Comparison of ENCODE assay signal across 8 mouse cellular contexts in genomic region chr8:70864712-70865221, GRCm38 (mm10). TPM values are rescaled to one million over a fixed set of nuclear protein-coding genes. Genes with fewer than 3 reads are reported as not detected.
DNase-seq lines count a peak whose midpoint lies in the region; ATAC-seq and TF ChIP-seq lines count a peak whose summit lies in the region.

No protein-coding gene starts in this region.

- H3K4me1 ChIP-seq in thymus, adult 2 months (replicated peaks; ENCODE audit: control insufficient read depth, insufficient read depth, low read length), result peaks cover 44% of the 10 kb centered on the region
- H3K4me1 ChIP-seq in hindbrain, embryonic 10.5 days (replicated peaks), result peaks cover 78% of the 10 kb centered on the region
- H3K4me1 ChIP-seq in liver, embryonic 15.5 days (replicated peaks), result peaks cover 72% of the 10 kb centered on the region

- TF ChIP-seq CTCF in thymus, adult 2 months (IDR thresholded peaks at IDR 0.05; ENCODE audit: borderline replicate concordance, control insufficient read depth, extremely low read depth, insufficient read depth, low read length, poor library complexity), result no peak

- DNase-seq in adrenal gland, adult (ENCODE audit: inconsistent age in 2 of 2, low spot score in 1 of 2), result peak; percentile 61 to 84
- no peak for DNase-seq in adrenal gland, adult 8-10 months
- DNase-seq in thymus, adult 2 months, result peak; percentile 45
- no peak for DNase-seq in thymus, adult 18-20 months
- DNase-seq in hindbrain, embryonic 10.5 days (ENCODE audit: low spot score), result peak; percentile 80
- DNase-seq in thymus, postnatal 36 days, result peak; percentile 40 to 61

- peak overlapping the region; percentile 59 for H3K4me3 ChIP-seq in thymus, adult 2 months (ENCODE audit: control insufficient read depth, insufficient read depth, low read length)
- peak overlapping the region; percentile 69 for H3K4me3 ChIP-seq in hindbrain, embryonic 10.5 days
- H3K4me3 ChIP-seq in liver, embryonic 15.5 days (replicated peaks), result peak overlapping the region; percentile 73

- H3K27me3 ChIP-seq in thymus, adult 2 months (ENCODE audit: control insufficient read depth, insufficient read depth, low read length), result peaks cover 26% of the 10 kb centered on the region
- H3K27me3 ChIP-seq in hindbrain, embryonic 10.5 days (ENCODE audit: insufficient read depth, poor library complexity, severe bottlenecking), result peaks cover 44% of the 10 kb centered on the region
- H3K27me3 ChIP-seq in liver, embryonic 15.5 days, result peaks cover 56% of the 10 kb centered on the region

- H3K36me3 ChIP-seq in thymus, adult 2 months (ENCODE audit: control insufficient read depth, insufficient read depth, low read length), result no peaks in the 10 kb centered on the region
- H3K36me3 ChIP-seq in hindbrain, embryonic 10.5 days, result peaks cover 20% of the 10 kb centered on the region
- H3K36me3 ChIP-seq in liver, embryonic 15.5 days (replicated peaks), result peaks cover 5% of the 10 kb centered on the region

- TF ChIP-seq POLR2A in thymus, adult 2 months (IDR thresholded peaks at IDR 0.05; ENCODE audit: control insufficient read depth, extremely low read depth, insufficient read depth, low read length, poor library complexity), result no peak

- no peak overlapping the region for H3K27ac ChIP-seq in thymus, adult 2 months (ENCODE audit: control insufficient read depth, insufficient read depth, low read length)
- peak overlapping the region; percentile 95 for H3K27ac ChIP-seq in hindbrain, embryonic 10.5 days
- no peak overlapping the region for H3K27ac ChIP-seq in liver, embryonic 15.5 days (replicated peaks)

- H3K9me3 ChIP-seq in hindbrain, embryonic 10.5 days, result no peaks in the 10 kb centered on the region
- no peaks in the 10 kb centered on the region for H3K9me3 ChIP-seq in liver, embryonic 15.5 days (replicated peaks)

- H3K4me2 ChIP-seq in liver, embryonic 15.5 days, result peak overlapping the region; percentile 82

- H3K9ac ChIP-seq in liver, embryonic 15.5 days, result peak overlapping the region; percentile 67

- no peak for ATAC-seq in liver, embryonic 15.5 days (ENCODE audit: insufficient read depth)
- no peak for ATAC-seq in megakaryocyte progenitor cell, adult 5-6 weeks (replicated peaks; ENCODE audit: poor library complexity)

- WGBS in thymus, adult 2 months, result 2% methylated on average over 24 of the region's 24 CpGs
- under 1% methylated on average over 24 of the region's 24 CpGs for WGBS in hindbrain, embryonic 10.5 days
- 2% methylated on average over 24 of the region's 24 CpGs for WGBS in liver, embryonic 15.5 days (ENCODE audit: insufficient replicate concordance)

RNA-seq across cellular contexts. Expression of gene Kcnn1, which starts 1.7 kb away (rescaled TPM):
- 1 to 10 TPM; 4.2 to 4.7 (median 4.4) TPM for total RNA-seq in adrenal gland, adult 8-10 months (2022)
- polyA plus RNA-seq in thymus, adult 2 months (2012; rRNA removed), result 4.2 and 6.4 TPM in 2 replicates
- 6.2 and 19.3 TPM in 2 replicates for polyA plus RNA-seq in hindbrain, embryonic 10.5 days (2016; fragmentation: Nextera tagmentation; extraction: Ambion mirVana)
- polyA plus RNA-seq in liver, embryonic 15.5 days (2015; fragmentation: Nextera tagmentation; extraction: Ambion mirVana), result 0.25 and 0.38 TPM in 2 replicates
- 0.12 and 0.42 TPM in 2 replicates for total RNA-seq in megakaryocyte progenitor cell, adult 5-6 weeks (2015)
- total RNA-seq in megakaryocyte progenitor cell, adult 5-6 weeks (2017), result 0.84 and 0.92 TPM in 2 replicates

RNA-seq across cellular contexts. Expression of gene Ccdc124, which starts 9.0 kb away (rescaled TPM):
- total RNA-seq in adrenal gland, adult 8-10 months (2022), result 10 to 100 TPM; 48.5 to 68.7 (median 51.3) TPM
- 51.8 and 53.4 TPM in 2 replicates for polyA plus RNA-seq in thymus, adult 2 months (2012; rRNA removed)
- 172 and 182 TPM in 2 replicates for polyA plus RNA-seq in hindbrain, embryonic 10.5 days (2016; fragmentation: Nextera tagmentation; extraction: Ambion mirVana)
- 48.1 and 51.2 TPM in 2 replicates for polyA plus RNA-seq in liver, embryonic 15.5 days (2015; fragmentation: Nextera tagmentation; extraction: Ambion mirVana)
- total RNA-seq in megakaryocyte progenitor cell, adult 5-6 weeks (2015), result 27.6 and 37.2 TPM in 2 replicates
- total RNA-seq in megakaryocyte progenitor cell, adult 5-6 weeks (2017), result 33.9 and 37.1 TPM in 2 replicates

RNA-seq across cellular contexts. Expression of gene Arrdc2, which starts 25.2 kb away (rescaled TPM):
- total RNA-seq in adrenal gland, adult 8-10 months (2022), result 10 to 100 TPM; 11.7 to 17.7 (median 14.5) TPM
- 75.4 and 77.4 TPM in 2 replicates for polyA plus RNA-seq in thymus, adult 2 months (2012; rRNA removed)
- polyA plus RNA-seq in hindbrain, embryonic 10.5 days (2016; fragmentation: Nextera tagmentation; extraction: Ambion mirVana), result 7.3 and 8.7 TPM in 2 replicates
- polyA plus RNA-seq in liver, embryonic 15.5 days (2015; fragmentation: Nextera tagmentation; extraction: Ambion mirVana), result 12.6 and 15.2 TPM in 2 replicates
- 6.0 and 8.6 TPM in 2 replicates for total RNA-seq in megakaryocyte progenitor cell, adult 5-6 weeks (2015)
- total RNA-seq in megakaryocyte progenitor cell, adult 5-6 weeks (2017), result 4.8 and 8.8 TPM in 2 replicates

RNA-seq across cellular contexts. Expression of gene Slc5a5, which starts 27.8 kb away (rescaled TPM):
- not detected for total RNA-seq in adrenal gland, adult 8-10 months (2022)
- polyA plus RNA-seq in thymus, adult 2 months (2012; rRNA removed), result 0.80 and 1.4 TPM in 2 replicates
- polyA plus RNA-seq in hindbrain, embryonic 10.5 days (2016; fragmentation: Nextera tagmentation; extraction: Ambion mirVana), result 0.39 and 0.59 TPM in 2 replicates
- polyA plus RNA-seq in liver, embryonic 15.5 days (2015; fragmentation: Nextera tagmentation; extraction: Ambion mirVana), result 0.05 TPM in 1 of 2 replicates, not detected in the other
- 0.07 TPM in 1 of 2 replicates, not detected in the other for total RNA-seq in megakaryocyte progenitor cell, adult 5-6 weeks (2015)
- total RNA-seq in megakaryocyte progenitor cell, adult 5-6 weeks (2017), result not detected in 2 replicates

RNA-seq across cellular contexts. Expression of gene Rpl18a, which starts 32.4 kb away (rescaled TPM):
- 1,000 to 10,000 TPM; 1,169 to 1,386 (median 1,259) TPM for total RNA-seq in adrenal gland, adult 8-10 months (2022)
- 7,420 and 8,337 TPM in 2 replicates for polyA plus RNA-seq in thymus, adult 2 months (2012; rRNA removed)
- polyA plus RNA-seq in hindbrain, embryonic 10.5 days (2016; fragmentation: Nextera tagmentation; extraction: Ambion mirVana), result 3,443 and 3,791 TPM in 2 replicates
- polyA plus RNA-seq in liver, embryonic 15.5 days (2015; fragmentation: Nextera tagmentation; extraction: Ambion mirVana), result 2,061 and 2,126 TPM in 2 replicates
- 7,432 and 8,014 TPM in 2 replicates for total RNA-seq in megakaryocyte progenitor cell, adult 5-6 weeks (2015)
- total RNA-seq in megakaryocyte progenitor cell, adult 5-6 weeks (2017), result 2,240 and 2,571 TPM in 2 replicates

Comparison
In these comparisons a context has a peak if more than half of its experiments do, and no peak if none do; other contexts are left out.
1. DNase-seq: peak in adrenal gland, adult (2 of 2), thymus, adult 2 months (single experiment), hindbrain, embryonic 10.5 days (single experiment) and thymus, postnatal 36 days (2 of 2); none in adrenal gland, adult 8-10 months (single experiment) and thymus, adult 18-20 months (0 of 2).
2. Peak in every context shown above with its lines, with median percentiles within 50 percentile points of each other: H3K4me3 ChIP-seq.